Comparison of ENCODE assay signal across 17 mouse cellular contexts in the genomic region with DNA sequence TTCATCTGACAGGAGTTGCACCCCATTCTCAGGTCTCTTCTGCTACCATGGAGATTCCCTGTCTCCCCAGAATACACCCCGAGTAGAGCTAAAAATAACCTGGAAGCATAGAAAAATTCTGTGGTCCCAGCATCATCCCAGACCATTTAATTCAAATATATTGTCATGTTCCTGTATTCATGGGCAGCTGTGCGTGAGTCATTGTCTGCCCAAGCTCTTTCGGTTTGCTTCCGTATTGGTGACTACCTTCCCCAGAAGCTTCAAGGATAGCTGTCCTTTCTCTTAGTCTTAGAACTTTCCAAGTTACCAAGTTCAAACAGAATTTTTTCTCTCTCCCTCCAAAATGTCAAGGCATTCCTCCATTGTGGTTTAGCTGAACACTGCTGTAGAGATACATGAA.
DNase-seq lines count a peak whose midpoint lies in the region; TF ChIP-seq lines count a peak whose summit lies in the region.
"Had no signal": no experiment of that assay in that cellular context is flagged by ENCODE, and none has a peak within 500 bp of the region (broad histone marks: within the 10 kb centered on the region; RNA-seq: fewer than 3 reads in every experiment).

No protein-coding gene starts in this region.

- intact Hi-C loops in left cerebral cortex, adult 2 months (cut with DNase I), result loop anchor here (5.0 kb wide), 1 partner anchor 131 kb away; no protein-coding TSS in a partner anchor
- intact Hi-C loops in left cerebral cortex, postnatal 10 days (cut with DNase I), result no loop called here

- no peak overlapping the region for H3K4me3 ChIP-seq in left cerebral cortex, adult 2 months
- H3K4me3 ChIP-seq: embryonic facial prominence, embryonic 10.5 days; erythroblast, embryonic 14.5 days; forebrain, embryonic 10.5 days; heart, embryonic 15.5 days; hindbrain, embryonic 15.5 days had no signal

- H3K27ac ChIP-seq in left cerebral cortex, adult 2 months, result peak overlapping the region; percentile 40; the same call in 1 of the 2 replicates
- H3K27ac ChIP-seq: embryonic facial prominence, embryonic 10.5 days; forebrain, embryonic 10.5 days; heart, embryonic 15.5 days; hindbrain, embryonic 15.5 days had no signal

- TF ChIP-seq CTCF in left cerebral cortex, adult 2 months (IDR thresholded peaks at IDR 0.05), result no peak

- DNase-seq in adrenal gland, postnatal 36 days, result peak; percentile 11 to 29
- no peak for DNase-seq in adrenal gland, adult 18-20 months (ENCODE audit: low spot score in 2 of 2)
- peak in 1 of 2 experiments; percentile 12 for DNase-seq in left cerebral cortex, adult 2 months (ENCODE audit: extremely low spot score in 1 of 2, low spot score in 2 of 2)
- DNase-seq in left cerebral cortex, postnatal 10 days (ENCODE audit: extremely low spot score in 1 of 2, low spot score in 2 of 2), result no peak
- DNase-seq in right cerebral cortex, postnatal 25 days, result peak; percentile 16
- DNase-seq in right cerebral cortex, postnatal 10 days (ENCODE audit: low spot score in 2 of 2), result no peak
- DNase-seq in MN1 (ENCODE audit: low spot score), result no peak
- DNase-seq: adrenal gland, postnatal 14 days; cerebellum, adult 2 months; cerebellum, postnatal 10 days; gastrocnemius, postnatal 10 days; heart, postnatal 36 days had no signal

Comparison
In these comparisons a context has a peak if more than half of its experiments do, and no peak if none do; other contexts are left out.
1. DNase-seq: peak in adrenal gland, postnatal 36 days (2 of 2) and right cerebral cortex, postnatal 25 days (single experiment); none in adrenal gland, adult 18-20 months (0 of 2), left cerebral cortex, postnatal 10 days (0 of 2), right cerebral cortex, postnatal 10 days (0 of 2) and MN1 (single experiment).